Mouse (Mus musculus): ENCODE data around the gene Tcp11l2. TPM values are rescaled to one million over a fixed set of nuclear protein-coding genes. Genes with fewer than 3 reads are reported as not detected.

The Tcp11l2 gene
- polyA plus RNA-seq, 1 experiment: 34.6 TPM

GRCm38 (mm10) chr10:84659281-84659680, 82.9 kb downstream of the Tcp11l2 start:
- DNase-seq: no peak
- TF ChIP-seq POLR2A (IDR thresholded peaks at IDR 0.05; ENCODE audit: borderline replicate concordance, insufficient read depth, low read length) (no peak), CTCF (IDR thresholded peaks at IDR 0.05; ENCODE audit: borderline replicate concordance, insufficient read depth, low read depth, low read length) (no peak)
- Histone ChIP-seq H3K4me3 (replicated peaks; ENCODE audit: insufficient read depth, low read depth, low read length) (no peak overlapping the region), H3K27me3 (ENCODE audit: control insufficient read depth, insufficient read depth, low read length) (no peaks in the 10 kb centered on the region), H3K27ac (ENCODE audit: insufficient read depth, low read length) (no peak overlapping the region), H3K4me1 (ENCODE audit: control insufficient read depth, insufficient read depth, low read length) (no peaks in the 10 kb centered on the region)
- WGBS: 92% methylated on average over 3 of the region's 3 CpGs

GRCm38 (mm10) chr10:84662138-84662537, 85.7 kb downstream of the Tcp11l2 start:
- H3K4me3 ChIP-seq (replicated peaks; ENCODE audit: insufficient read depth, low read depth, low read length): no peak overlapping the region
- no peak overlapping the region for H3K27ac ChIP-seq (ENCODE audit: insufficient read depth, low read length)
- DNase-seq: no peak
- no peak for TF ChIP-seq CTCF (IDR thresholded peaks at IDR 0.05; ENCODE audit: borderline replicate concordance, insufficient read depth, low read depth, low read length)
- H3K27me3 ChIP-seq (ENCODE audit: control insufficient read depth, insufficient read depth, low read length): no peaks in the 10 kb centered on the region
- WGBS: 92% methylated on average over 6 of the region's 6 CpGs
- H3K4me1 ChIP-seq (ENCODE audit: control insufficient read depth, insufficient read depth, low read length): no peaks in the 10 kb centered on the region

Other genes with a start within 250 kb of the Tcp11l2 start
- gene Nuak1, start 136.0 kb upstream of the Tcp11l2 start, polyA plus RNA-seq (2012; rRNA removed): 39.8 and 41.5 TPM in 2 replicates
- gene Ckap4, start 42.6 kb upstream of the Tcp11l2 start, polyA plus RNA-seq (2012; rRNA removed): 20.4 and 21.0 TPM in 2 replicates
- 9.7 and 10.1 TPM in 2 replicates for gene Polr3b, start 45.7 kb downstream of the Tcp11l2 start, polyA plus RNA-seq (2012; rRNA removed)
- gene Rfx4, start 179.4 kb downstream of the Tcp11l2 start, polyA plus RNA-seq (2012; rRNA removed): 16.9 and 17.0 TPM in 2 replicates